Mouse (Mus musculus) thymus, adult 2 months (tissue): ENCODE results near the gene Ap1s3.

Experiments used
- CTCF ChIP-seq: fragments of 200-500 bp; IDR thresholded peaks from 2 replicates; pipeline ENCODE4 v1.5.1; 2012; ENCODE audit warnings: mild to moderate bottlenecking, control low read depth, low read length, moderate library complexity, borderline replicate concordance; ENCODE audit not compliant: control insufficient read depth, poor library complexity, insufficient read depth; ENCODE audit errors: extremely low read depth
- POLR2A ChIP-seq: fragments of 200-500 bp; IDR thresholded peaks from 2 replicates; pipeline ENCODE4 v1.6.1; 2012; ENCODE audit warnings: mild to moderate bottlenecking, low read length, control low read depth, moderate library complexity; ENCODE audit not compliant: control insufficient read depth, poor library complexity, insufficient read depth; ENCODE audit errors: extremely low read depth

- TF ChIP-seq CTCF (no peak), POLR2A (no peak)
Observed at GRCm38 (mm10) chr1:79675716-79676115, 3.9 kb upstream of the Ap1s3 start.
